Mouse (Mus musculus) liver, embryonic 15.5 days (tissue): ENCODE results near the gene Cpm. TPM values are rescaled to one million over a fixed set of nuclear protein-coding genes. Genes with fewer than 3 reads are reported as not detected.
"Not testable (repeated sequence)": the region's sequence is repeated elsewhere in the genome, so short reads cannot be mapped to it uniquely, and the experiment has no call there.

Experiments
- ATAC-seq: fragments of 200-750 bp; cut with Nextera tagmentation; 2 replicates; pipeline ENCODE4 v1.8.0; 2017; ENCODE audit warnings: moderate number of reproducible peaks, mild to moderate bottlenecking, moderate library complexity; ENCODE audit not compliant: insufficient read depth
- H3K27ac ChIP-seq: fragments of 300-500 bp; sonication (generic); replicated peaks from 2 replicates; pipeline ENCODE4 v1.5.1; 2015; ENCODE audit warnings: mild to moderate bottlenecking, inconsistent platforms
- H3K27me3 ChIP-seq: fragments of 300-500 bp; sonication (generic); 2 replicates; pipeline ENCODE4 v1.6.1; 2015; ENCODE audit warnings: mild to moderate bottlenecking, inconsistent platforms
- H3K36me3 ChIP-seq: fragments of 300-500 bp; sonication (generic); replicated peaks from 2 replicates; pipeline ENCODE4 v1.6.1; 2015; ENCODE audit warnings: moderate library complexity, mild to moderate bottlenecking, inconsistent platforms
- H3K4me1 ChIP-seq: fragments of 300-500 bp; sonication (generic); replicated peaks from 2 replicates; pipeline ENCODE4 v1.6.1; 2015; ENCODE audit warnings: inconsistent platforms
- H3K4me2 ChIP-seq: fragments of 300-500 bp; sonication (generic); 2 replicates; pipeline ENCODE4 v1.6.1; 2015; ENCODE audit warnings: moderate library complexity, mild to moderate bottlenecking, inconsistent platforms
- H3K4me3 ChIP-seq: fragments of 300-500 bp; sonication (generic); replicated peaks from 2 replicates; pipeline ENCODE4 v1.5.1; 2015; ENCODE audit warnings: mild to moderate bottlenecking, inconsistent platforms
- H3K9ac ChIP-seq: fragments of 300-500 bp; sonication (generic); 2 replicates; pipeline ENCODE4 v1.6.1; 2015; ENCODE audit warnings: moderate library complexity, mild to moderate bottlenecking, inconsistent platforms
- H3K9me3 ChIP-seq: fragments of 300-500 bp; sonication (generic); replicated peaks from 2 replicates; pipeline ENCODE4 v1.6.1; 2016; ENCODE audit warnings: inconsistent platforms
- WGBS: fragments of 180-500 bp; shearing (Covaris S2); methylation state at CpG from one replicate; pipeline ENCODE4 v1.1.7; 2015; ENCODE audit warnings: mixed read lengths; ENCODE audit not compliant: insufficient replicate concordance; 5-methylcytosine and 5-hydroxymethylcytosine counted together
- polyA plus RNA-seq: library from polyadenylated mRNA; unstranded; fragments of >200 nt; fragmentation: Nextera tagmentation; extraction: Ambion mirVana; gene quantifications from 2 replicates; pipeline ENCODE4 v1.2.1, GENCODE M21; 2015

The Cpm gene
- polyA plus RNA-seq, 1 experiment from 2014 or later: 15.7 TPM

- no peak overlapping the region for H3K4me2 ChIP-seq
- no peak for ATAC-seq
- no peak overlapping the region for H3K4me3 ChIP-seq
- H3K36me3 ChIP-seq: no peaks in the 10 kb centered on the region
- WGBS: 63% methylated on average over 5 of the region's 5 CpGs
- no peaks in the 10 kb centered on the region; the same call in 1 of the 2 replicates for H3K4me1 ChIP-seq
- H3K27me3 ChIP-seq: no peaks in the 10 kb centered on the region
- H3K27ac ChIP-seq: no peak overlapping the region
- H3K9me3 ChIP-seq: no peaks in the 10 kb centered on the region
- no peak overlapping the region for H3K9ac ChIP-seq
Measured at GRCm38 (mm10) chr10:117610160-117610764, 19.0 kb upstream of the Cpm start.

- no peak for ATAC-seq
- H3K36me3 ChIP-seq: no peaks in the 10 kb centered on the region
- H3K9me3 ChIP-seq: no peaks in the 10 kb centered on the region
- no peak overlapping the region for H3K9ac ChIP-seq
- no peak overlapping the region for H3K4me2 ChIP-seq
- H3K4me1 ChIP-seq: no peaks in the 10 kb centered on the region; the same call in 1 of the 2 replicates
- no peak overlapping the region for H3K4me3 ChIP-seq
- H3K27me3 ChIP-seq: no peaks in the 10 kb centered on the region
- WGBS: 57% methylated on average over 2 of the region's 2 CpGs
- no peak overlapping the region for H3K27ac ChIP-seq
Measured at GRCm38 (mm10) chr10:117610794-117611384, 18.4 kb upstream of the Cpm start.

- H3K4me3 ChIP-seq: no peak overlapping the region
- H3K27ac ChIP-seq: no peak overlapping the region
- no peaks in the 10 kb centered on the region for H3K36me3 ChIP-seq
- H3K9ac ChIP-seq: no peak overlapping the region
- no peaks in the 10 kb centered on the region for H3K27me3 ChIP-seq
- no peaks in the 10 kb centered on the region for H3K9me3 ChIP-seq
- no peaks in the 10 kb centered on the region; the same call in 1 of the 2 replicates for H3K4me1 ChIP-seq
- no peak for ATAC-seq
- H3K4me2 ChIP-seq: no peak overlapping the region
- 61% methylated on average over 2 of the region's 2 CpGs for WGBS
Measured at GRCm38 (mm10) chr10:117611503-117611902, 17.8 kb upstream of the Cpm start.

- no peak overlapping the region for H3K9ac ChIP-seq
- no peaks in the 10 kb centered on the region for H3K36me3 ChIP-seq
- no peak for ATAC-seq
- no peaks in the 10 kb centered on the region for H3K27me3 ChIP-seq
- WGBS: 59% methylated on average over 2 of the region's 2 CpGs
- H3K27ac ChIP-seq: no peak overlapping the region
- H3K4me2 ChIP-seq: no peak overlapping the region
- no peaks in the 10 kb centered on the region; the same call in 1 of the 2 replicates for H3K4me1 ChIP-seq
- H3K4me3 ChIP-seq: no peak overlapping the region
- no peaks in the 10 kb centered on the region for H3K9me3 ChIP-seq
Measured at GRCm38 (mm10) chr10:117611976-117612375, 17.3 kb upstream of the Cpm start.

GRCm38 (mm10) chr10:117612621-117613584 is 16.4 kb upstream of the Cpm start:
- H3K4me3 ChIP-seq: no peak overlapping the region
- 58% methylated on average over 8 of the region's 8 CpGs for WGBS
- no peak overlapping the region for H3K4me2 ChIP-seq
- no peaks in the 10 kb centered on the region for H3K36me3 ChIP-seq
- ATAC-seq: no peak
- no peaks in the 10 kb centered on the region for H3K27me3 ChIP-seq
- no peak overlapping the region for H3K27ac ChIP-seq
- H3K4me1 ChIP-seq: no peaks in the 10 kb centered on the region; the same call in 1 of the 2 replicates
- no peak overlapping the region for H3K9ac ChIP-seq
- H3K9me3 ChIP-seq: no peaks in the 10 kb centered on the region

- Histone ChIP-seq H3K4me2 (no peak overlapping the region), H3K9me3 (no peaks in the 10 kb centered on the region), H3K4me1 (no peaks in the 10 kb centered on the region; the same call in 1 of the 2 replicates), H3K9ac (no peak overlapping the region), H3K4me3 (no peak overlapping the region), H3K27ac (no peak overlapping the region), H3K27me3 (no peaks in the 10 kb centered on the region), H3K36me3 (no peaks in the 10 kb centered on the region)
- ATAC-seq: no peak
- 64% methylated on average over 6 of the region's 6 CpGs for WGBS
Measured at GRCm38 (mm10) chr10:117613960-117614359, 15.3 kb upstream of the Cpm start.

- H3K9me3 ChIP-seq: no peaks in the 10 kb centered on the region
- no peak overlapping the region for H3K9ac ChIP-seq
- no peak overlapping the region for H3K4me3 ChIP-seq
- H3K27me3 ChIP-seq: no peaks in the 10 kb centered on the region
- ATAC-seq: no peak
- H3K4me1 ChIP-seq: no peaks in the 10 kb centered on the region; the same call in 1 of the 2 replicates
- no peak overlapping the region for H3K27ac ChIP-seq
- H3K36me3 ChIP-seq: no peaks in the 10 kb centered on the region
- H3K4me2 ChIP-seq: no peak overlapping the region
- 32% methylated on average over 3 of the region's 3 CpGs for WGBS
Measured at GRCm38 (mm10) chr10:117614387-117614786, 14.9 kb upstream of the Cpm start.

- no peak overlapping the region for H3K4me2 ChIP-seq
- ATAC-seq: no peak
- H3K4me1 ChIP-seq: no peaks in the 10 kb centered on the region; the same call in 1 of the 2 replicates
- no peak overlapping the region for H3K9ac ChIP-seq
- no peak overlapping the region for H3K27ac ChIP-seq
- no peaks in the 10 kb centered on the region for H3K9me3 ChIP-seq
- H3K4me3 ChIP-seq: no peak overlapping the region
- 71% methylated on average over 8 of the region's 8 CpGs for WGBS
- no peaks in the 10 kb centered on the region for H3K36me3 ChIP-seq
- no peaks in the 10 kb centered on the region for H3K27me3 ChIP-seq
Measured at GRCm38 (mm10) chr10:117615239-117615638, 14.1 kb upstream of the Cpm start.

- Histone ChIP-seq H3K9me3 (no peaks in the 10 kb centered on the region), H3K4me2 (no peak overlapping the region), H3K27me3 (no peaks in the 10 kb centered on the region), H3K4me3 (no peak overlapping the region), H3K27ac (no peak overlapping the region), H3K9ac (no peak overlapping the region), H3K36me3 (no peaks in the 10 kb centered on the region), H3K4me1 (no peaks in the 10 kb centered on the region; the same call in 1 of the 2 replicates)
- WGBS: 56% methylated on average over 4 of the region's 4 CpGs
- ATAC-seq: no peak
Measured at GRCm38 (mm10) chr10:117615746-117616145, 13.6 kb upstream of the Cpm start.

- Histone ChIP-seq H3K9ac (no peak overlapping the region), H3K27me3 (no peaks in the 10 kb centered on the region), H3K9me3 (no peaks in the 10 kb centered on the region), H3K4me1 (no peaks in the 10 kb centered on the region; the same call in 1 of the 2 replicates), H3K36me3 (no peaks in the 10 kb centered on the region), H3K4me2 (no peak overlapping the region), H3K4me3 (no peak overlapping the region), H3K27ac (no peak overlapping the region)
- no peak for ATAC-seq
- 66% methylated on average over 6 of the region's 6 CpGs for WGBS
Measured at GRCm38 (mm10) chr10:117616191-117616680, 13.1 kb upstream of the Cpm start.

GRCm38 (mm10) chr10:117616765-117617164 is 12.5 kb upstream of the Cpm start:
- H3K9me3 ChIP-seq, H3K27me3 ChIP-seq, H3K36me3 ChIP-seq, H3K4me1 ChIP-seq, H3K4me2 ChIP-seq, H3K9ac ChIP-seq, ATAC-seq, H3K27ac ChIP-seq, H3K4me3 ChIP-seq: not testable (repeated sequence)
- WGBS: 49% methylated on average over 4 of the region's 4 CpGs
